Mouse (Mus musculus): Measurements from ENCODE around the gene Senp6.

The Senp6 gene

GRCm38 (mm10) chr9:80172396-80173222 lies 105.9 kb downstream of the Senp6 start:
- DNase-seq (ENCODE audit: low read depth, low spot score) = no peak
- Histone ChIP-seq H3K27me3 (ENCODE audit: control insufficient read depth, insufficient read depth, low read length, poor library complexity, severe bottlenecking) (no peaks in the 10 kb centered on the region), H3K36me3 (ENCODE audit: control insufficient read depth, insufficient read depth, low read length, poor library complexity, severe bottlenecking) (no peaks in the 10 kb centered on the region)

- Histone ChIP-seq H3K36me3 (ENCODE audit: control insufficient read depth, insufficient read depth, low read length, poor library complexity, severe bottlenecking) (no peaks in the 10 kb centered on the region), H3K27me3 (ENCODE audit: control insufficient read depth, insufficient read depth, low read length, poor library complexity, severe bottlenecking) (no peaks in the 10 kb centered on the region)
- no peak for DNase-seq (ENCODE audit: low read depth, low spot score)
Observed at GRCm38 (mm10) chr9:80173629-80174028, 106.9 kb downstream of the Senp6 start.

GRCm38 (mm10) chr9:80176696-80177478 lies 110.2 kb downstream of the Senp6 start:
- DNase-seq (ENCODE audit: low read depth, low spot score) = no peak
- Histone ChIP-seq H3K36me3 (ENCODE audit: control insufficient read depth, insufficient read depth, low read length, poor library complexity, severe bottlenecking) (no peaks in the 10 kb centered on the region), H3K27me3 (ENCODE audit: control insufficient read depth, insufficient read depth, low read length, poor library complexity, severe bottlenecking) (no peaks in the 10 kb centered on the region)

GRCm38 (mm10) chr9:80178670-80179069 lies 112.0 kb downstream of the Senp6 start:
- no peaks in the 10 kb centered on the region for H3K36me3 ChIP-seq (ENCODE audit: control insufficient read depth, insufficient read depth, low read length, poor library complexity, severe bottlenecking)
- DNase-seq (ENCODE audit: low read depth, low spot score) = no peak
- no peaks in the 10 kb centered on the region for H3K27me3 ChIP-seq (ENCODE audit: control insufficient read depth, insufficient read depth, low read length, poor library complexity, severe bottlenecking)

- no peaks in the 10 kb centered on the region for H3K36me3 ChIP-seq (ENCODE audit: control insufficient read depth, insufficient read depth, low read length, poor library complexity, severe bottlenecking)
- DNase-seq (ENCODE audit: low read depth, low spot score) = no peak
- H3K27me3 ChIP-seq (ENCODE audit: control insufficient read depth, insufficient read depth, low read length, poor library complexity, severe bottlenecking) = no peaks in the 10 kb centered on the region
Observed at GRCm38 (mm10) chr9:80179688-80180087, 113.0 kb downstream of the Senp6 start.

- Histone ChIP-seq H3K27me3 (ENCODE audit: control insufficient read depth, insufficient read depth, low read length, poor library complexity, severe bottlenecking) (no peaks in the 10 kb centered on the region), H3K36me3 (ENCODE audit: control insufficient read depth, insufficient read depth, low read length, poor library complexity, severe bottlenecking) (no peaks in the 10 kb centered on the region)
- DNase-seq (ENCODE audit: low read depth, low spot score) = no peak
Observed at GRCm38 (mm10) chr9:80180771-80181170, 114.1 kb downstream of the Senp6 start.

GRCm38 (mm10) chr9:80181692-80182091 lies 115.0 kb downstream of the Senp6 start:
- Histone ChIP-seq H3K27me3 (ENCODE audit: control insufficient read depth, insufficient read depth, low read length, poor library complexity, severe bottlenecking) (no peaks in the 10 kb centered on the region), H3K36me3 (ENCODE audit: control insufficient read depth, insufficient read depth, low read length, poor library complexity, severe bottlenecking) (no peaks in the 10 kb centered on the region)
- DNase-seq (ENCODE audit: low read depth, low spot score) = no peak

GRCm38 (mm10) chr9:80184138-80184537 lies 117.4 kb downstream of the Senp6 start:
- no peaks in the 10 kb centered on the region for H3K36me3 ChIP-seq (ENCODE audit: control insufficient read depth, insufficient read depth, low read length, poor library complexity, severe bottlenecking)
- H3K27me3 ChIP-seq (ENCODE audit: control insufficient read depth, insufficient read depth, low read length, poor library complexity, severe bottlenecking) = no peaks in the 10 kb centered on the region
- no peak for DNase-seq (ENCODE audit: low read depth, low spot score)

GRCm38 (mm10) chr9:80185737-80186136 lies 119.0 kb downstream of the Senp6 start:
- no peaks in the 10 kb centered on the region for H3K27me3 ChIP-seq (ENCODE audit: control insufficient read depth, insufficient read depth, low read length, poor library complexity, severe bottlenecking)
- DNase-seq (ENCODE audit: low read depth, low spot score) = no peak
- no peaks in the 10 kb centered on the region for H3K36me3 ChIP-seq (ENCODE audit: control insufficient read depth, insufficient read depth, low read length, poor library complexity, severe bottlenecking)

GRCm38 (mm10) chr9:80186693-80187092 lies 120.0 kb downstream of the Senp6 start:
- no peak for DNase-seq (ENCODE audit: low read depth, low spot score)
- Histone ChIP-seq H3K27me3 (ENCODE audit: control insufficient read depth, insufficient read depth, low read length, poor library complexity, severe bottlenecking) (no peaks in the 10 kb centered on the region), H3K36me3 (ENCODE audit: control insufficient read depth, insufficient read depth, low read length, poor library complexity, severe bottlenecking) (no peaks in the 10 kb centered on the region)

- no peaks in the 10 kb centered on the region for H3K27me3 ChIP-seq (ENCODE audit: control insufficient read depth, insufficient read depth, low read length, poor library complexity, severe bottlenecking)
- no peak for DNase-seq (ENCODE audit: low read depth, low spot score)
- no peaks in the 10 kb centered on the region for H3K36me3 ChIP-seq (ENCODE audit: control insufficient read depth, insufficient read depth, low read length, poor library complexity, severe bottlenecking)
Observed at GRCm38 (mm10) chr9:80188324-80188893, 121.7 kb downstream of the Senp6 start.

- no peaks in the 10 kb centered on the region for H3K27me3 ChIP-seq (ENCODE audit: control insufficient read depth, insufficient read depth, low read length, poor library complexity, severe bottlenecking)
- H3K36me3 ChIP-seq (ENCODE audit: control insufficient read depth, insufficient read depth, low read length, poor library complexity, severe bottlenecking) = no peaks in the 10 kb centered on the region
- DNase-seq (ENCODE audit: low read depth, low spot score) = no peak
Observed at GRCm38 (mm10) chr9:80191240-80191639, 124.5 kb downstream of the Senp6 start.

- H3K36me3 ChIP-seq (ENCODE audit: control insufficient read depth, insufficient read depth, low read length, poor library complexity, severe bottlenecking) = no peaks in the 10 kb centered on the region
- no peaks in the 10 kb centered on the region for H3K27me3 ChIP-seq (ENCODE audit: control insufficient read depth, insufficient read depth, low read length, poor library complexity, severe bottlenecking)
- no peak for DNase-seq (ENCODE audit: low read depth, low spot score)
Observed at GRCm38 (mm10) chr9:80192324-80192723, 125.6 kb downstream of the Senp6 start.

GRCm38 (mm10) chr9:80194446-80194845 lies 127.7 kb downstream of the Senp6 start:
- Histone ChIP-seq H3K27me3 (ENCODE audit: control insufficient read depth, insufficient read depth, low read length, poor library complexity, severe bottlenecking) (no peaks in the 10 kb centered on the region), H3K36me3 (ENCODE audit: control insufficient read depth, insufficient read depth, low read length, poor library complexity, severe bottlenecking) (no peaks in the 10 kb centered on the region)
- no peak for DNase-seq (ENCODE audit: low read depth, low spot score)

All from splenic B cell, adult 2 months (primary cell).